Mouse (Mus musculus) B cell, adult (primary cell): ENCODE results near the gene Anapc11. TPM values are rescaled to one million over a fixed set of nuclear protein-coding genes. Genes with fewer than 3 reads are reported as not detected.

Experiments
- total RNA-seq: library from RNA; stranded (reverse); gene quantifications from 4 replicates; pipeline ENCODE4 v1.2.4, GENCODE M21; 2023; ENCODE audit not compliant: inconsistent age

Gene Anapc11
- 45.7 to 57.2 TPM (median 47.4 TPM) in 4 replicates for total RNA-seq

DNA sequence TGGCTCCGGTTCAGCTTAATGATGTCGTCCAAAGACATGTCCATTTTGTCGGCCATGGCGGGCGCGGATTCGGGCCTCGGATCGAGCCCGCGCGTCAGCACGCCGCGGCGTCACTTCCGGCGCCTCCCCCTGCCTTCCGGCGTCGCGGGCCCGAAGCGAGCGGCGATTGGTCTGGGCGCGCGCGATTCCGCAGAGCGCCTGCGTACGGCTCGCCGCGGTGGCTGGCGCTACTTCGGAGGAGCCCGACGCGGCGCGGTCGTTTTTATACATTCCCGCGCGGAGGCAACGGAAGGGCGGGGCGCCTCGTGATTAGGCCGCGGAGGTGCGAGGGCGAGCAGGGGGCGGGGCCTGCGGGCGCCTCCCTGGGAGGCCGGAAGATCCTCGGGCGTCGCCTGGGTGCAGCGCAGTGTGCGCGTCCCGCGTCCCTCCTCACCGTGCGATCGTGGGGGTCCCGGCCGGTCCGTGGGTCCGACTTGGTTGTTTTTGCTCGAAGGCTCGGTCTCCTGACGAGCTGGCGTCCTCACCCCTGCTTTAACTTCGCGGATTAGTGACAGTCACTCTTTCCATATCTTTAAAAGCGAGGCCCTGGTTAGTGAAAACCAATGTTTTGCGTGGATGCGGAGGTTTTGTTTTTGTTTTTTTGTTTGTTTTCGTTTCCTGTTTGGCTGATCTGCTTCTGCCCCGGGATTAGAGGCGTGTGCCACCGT, at the start of gene Anapc11, which contains the start of gene Alyref:
Gene Anapc11, plus strand, starts transcription at position 139 of the 707 bp plus-strand sequence.
Gene Alyref, minus strand, starts transcription at position 83 of the 707 bp plus-strand sequence.

DNA sequence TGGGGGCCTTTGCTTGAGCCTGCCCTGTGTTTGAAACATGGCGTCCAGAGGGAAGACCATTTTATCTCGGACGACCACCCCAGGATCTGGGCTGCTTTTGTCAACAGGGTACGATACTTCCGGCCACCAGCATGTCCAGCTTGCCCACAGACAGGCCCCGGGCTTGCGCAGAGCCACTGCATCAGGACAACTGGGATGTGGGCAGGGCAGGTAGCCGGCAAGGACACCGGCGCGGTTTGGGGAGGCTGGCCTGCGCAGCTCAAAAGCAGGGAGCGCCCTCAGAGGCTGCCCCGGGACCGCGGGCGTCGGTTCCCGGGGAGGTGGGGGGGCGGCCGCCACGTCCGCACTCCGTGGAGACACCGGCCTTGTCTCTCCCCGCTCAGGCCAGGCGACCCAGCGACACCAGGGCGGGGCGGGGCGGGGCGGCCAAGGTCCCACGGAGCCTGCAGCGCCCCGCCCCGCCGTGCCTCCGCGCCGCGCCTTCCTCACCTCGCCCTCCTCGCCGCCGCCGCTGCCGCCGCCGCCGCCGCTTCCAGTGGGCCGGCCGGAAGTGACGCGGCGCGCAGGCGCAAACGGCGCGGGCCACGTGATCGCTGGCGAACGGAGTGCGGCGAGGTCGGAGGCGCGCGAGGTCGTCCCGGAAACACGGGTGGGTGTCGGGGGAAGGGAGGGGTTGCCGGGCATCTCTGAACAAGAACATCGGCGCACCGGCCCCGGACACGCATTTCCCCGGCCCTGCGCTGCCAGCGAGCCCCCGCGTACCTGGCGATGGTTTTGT, 48.9 kb upstream of the Anapc11 start, which contains the start of gene Mcrip1:
Gene Mcrip1, minus strand, starts transcription at position 560 of the 778 bp plus-strand sequence.

DNA sequence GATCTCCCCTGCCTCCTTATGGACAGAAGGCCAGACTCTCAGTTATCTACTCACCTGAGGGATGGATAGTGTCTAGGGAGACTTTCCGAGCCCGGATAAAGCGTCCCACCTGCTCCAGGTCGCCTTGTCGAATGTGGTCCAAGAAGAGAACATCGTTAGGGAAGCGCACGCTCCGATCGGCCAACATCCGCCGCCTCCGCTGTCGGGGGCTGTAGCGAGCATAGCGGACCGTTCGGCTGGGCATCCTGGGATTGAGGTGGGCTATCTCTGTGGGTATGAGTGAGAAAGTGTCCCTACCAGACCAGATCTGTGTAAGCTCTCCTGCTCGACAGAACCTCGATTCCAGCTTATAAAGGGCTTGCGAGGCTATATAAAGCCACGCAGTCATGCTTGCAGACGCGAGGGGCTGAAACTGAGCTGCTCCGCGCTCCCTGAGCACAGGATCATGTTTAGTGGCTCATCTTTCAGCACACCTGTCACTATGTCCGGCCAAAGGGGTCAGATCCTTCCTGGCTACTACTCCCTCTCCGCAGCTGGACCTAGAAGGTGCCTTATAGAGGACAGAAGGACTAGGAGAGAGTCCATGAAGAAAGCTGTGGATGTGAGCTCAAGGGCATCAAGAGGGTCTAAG, 47.3 kb upstream of the Anapc11 start, which contains the start of gene Ppp1r27:
Gene Ppp1r27, minus strand, starts transcription at position 323 of the 631 bp plus-strand sequence.

DNA sequence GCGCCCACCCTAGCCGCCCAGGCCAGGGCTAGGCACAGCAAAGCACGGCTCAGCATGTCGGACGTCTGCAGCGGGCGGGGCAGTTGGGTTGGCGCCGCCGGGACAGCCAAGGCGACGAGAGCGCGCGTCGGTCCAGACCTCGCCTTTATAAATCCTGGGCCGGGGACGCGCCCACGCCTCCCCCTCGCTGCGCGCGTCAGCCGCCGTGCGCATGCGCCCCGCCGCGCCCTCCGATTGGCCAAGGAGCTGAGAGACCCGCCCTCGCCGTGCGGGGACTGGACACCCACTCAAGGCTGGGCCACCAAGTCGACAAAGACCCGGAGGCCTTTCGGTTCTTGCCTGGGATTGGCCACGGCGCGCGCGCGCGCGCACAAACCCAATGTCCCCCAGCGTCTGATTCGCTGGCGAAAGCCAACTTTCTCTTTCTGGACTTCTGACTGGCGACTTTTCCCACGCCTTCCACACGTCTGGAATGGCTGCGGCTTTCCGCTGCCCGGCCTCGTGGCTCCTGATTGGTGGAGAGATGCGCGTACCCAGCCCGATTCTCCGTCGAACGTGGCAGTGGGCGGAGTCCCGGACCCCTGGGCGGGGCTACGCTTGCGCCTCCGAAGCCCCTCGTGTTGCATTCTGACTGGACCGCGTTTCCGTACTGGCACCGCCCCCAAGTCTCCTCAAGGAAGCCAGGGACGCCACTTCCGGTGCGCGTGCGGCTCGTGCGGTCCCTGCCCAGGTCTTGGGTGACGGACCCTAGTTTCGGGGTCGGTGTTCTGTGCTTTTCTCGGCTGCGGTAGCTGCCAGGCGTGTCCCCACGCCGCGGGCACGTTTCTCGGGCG, 25.3 kb upstream of the Anapc11 start, which contains the start of gene P4hb:
Gene P4hb, minus strand, starts transcription at position 502 of the 833 bp plus-strand sequence.

DNA sequence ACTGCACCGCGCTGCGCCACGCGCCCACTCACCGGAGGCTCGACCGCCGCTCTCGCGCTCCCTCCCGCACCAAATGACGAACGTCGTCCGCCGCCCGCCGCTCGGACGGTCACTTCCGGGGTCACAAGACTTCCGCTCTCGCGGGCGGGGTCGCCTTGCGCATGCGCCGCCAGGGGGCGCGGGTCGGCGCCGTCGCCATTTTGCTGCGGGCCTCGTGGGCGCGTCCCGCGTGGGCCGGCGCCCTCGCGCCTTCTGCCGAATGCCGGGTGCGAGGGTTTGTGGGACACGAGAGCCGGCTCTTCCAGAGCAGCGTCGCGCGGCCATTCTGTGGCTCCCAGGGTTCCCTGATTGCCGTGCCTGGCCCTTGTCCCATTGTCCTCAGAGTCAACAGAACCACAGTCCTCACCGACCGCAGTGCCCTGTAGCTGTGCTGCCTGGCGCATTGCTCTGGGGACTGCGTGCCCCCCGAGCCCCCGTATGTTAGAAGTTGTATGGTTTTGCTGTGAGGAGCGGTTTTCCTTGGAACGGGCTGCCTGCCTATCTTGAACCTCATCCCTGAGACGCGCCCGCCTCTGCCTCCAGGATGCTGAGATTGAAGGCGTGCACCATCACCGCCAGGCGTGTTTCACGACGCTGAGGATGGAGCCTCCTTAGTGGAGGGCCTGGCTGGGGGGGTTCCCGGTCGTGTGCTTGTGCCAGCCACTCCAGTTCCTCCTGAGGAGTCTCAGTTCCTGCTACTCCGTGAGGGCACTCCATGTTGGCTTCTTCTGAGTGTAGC, 16.5 kb upstream of the Anapc11 start, which contains the start of gene Arhgdia:
Gene Arhgdia, minus strand, starts transcription at position 135 of the 778 bp plus-strand sequence.

DNA sequence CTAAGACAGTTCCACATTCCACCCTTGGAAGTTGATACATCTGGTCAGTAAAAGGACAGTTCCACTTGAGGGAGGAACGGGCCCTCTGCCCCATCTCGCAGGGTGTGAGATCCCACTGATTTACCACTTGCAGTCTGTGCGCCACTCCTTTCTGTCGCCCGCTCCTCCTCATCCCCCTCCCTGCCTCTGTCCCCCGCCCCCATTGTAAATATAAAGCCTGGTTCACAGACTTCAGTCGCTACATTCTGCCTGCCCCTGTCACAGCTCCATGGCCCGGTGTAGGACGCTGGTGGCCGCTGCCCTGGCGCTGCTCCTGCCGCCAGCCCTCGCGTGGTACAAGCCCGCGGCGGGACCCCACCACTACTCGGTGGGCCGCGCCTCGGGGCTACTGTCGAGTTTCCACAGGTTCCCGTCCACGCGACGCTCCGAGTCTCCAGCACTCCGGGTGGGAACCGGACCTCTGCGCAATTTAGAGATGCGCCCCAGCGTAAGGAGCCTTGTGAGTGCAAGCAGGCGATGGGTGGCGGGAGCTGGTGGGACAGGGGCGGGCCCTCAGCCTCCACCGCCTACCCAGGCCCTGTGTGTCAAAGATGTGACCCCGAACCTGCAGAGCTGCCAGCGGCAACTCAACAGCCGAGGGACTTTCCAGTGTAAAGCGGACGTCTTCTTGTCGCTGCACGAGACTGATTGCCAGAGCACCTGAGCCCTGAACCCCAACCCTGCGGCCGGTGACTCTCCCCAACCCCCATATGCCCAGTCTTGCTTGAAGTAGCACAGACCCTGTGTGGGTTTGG, 10.2 kb downstream of the Anapc11 start, which contains the start of gene Npb:
Gene Npb, plus strand, starts transcription at position 237 of the 794 bp plus-strand sequence.

DNA sequence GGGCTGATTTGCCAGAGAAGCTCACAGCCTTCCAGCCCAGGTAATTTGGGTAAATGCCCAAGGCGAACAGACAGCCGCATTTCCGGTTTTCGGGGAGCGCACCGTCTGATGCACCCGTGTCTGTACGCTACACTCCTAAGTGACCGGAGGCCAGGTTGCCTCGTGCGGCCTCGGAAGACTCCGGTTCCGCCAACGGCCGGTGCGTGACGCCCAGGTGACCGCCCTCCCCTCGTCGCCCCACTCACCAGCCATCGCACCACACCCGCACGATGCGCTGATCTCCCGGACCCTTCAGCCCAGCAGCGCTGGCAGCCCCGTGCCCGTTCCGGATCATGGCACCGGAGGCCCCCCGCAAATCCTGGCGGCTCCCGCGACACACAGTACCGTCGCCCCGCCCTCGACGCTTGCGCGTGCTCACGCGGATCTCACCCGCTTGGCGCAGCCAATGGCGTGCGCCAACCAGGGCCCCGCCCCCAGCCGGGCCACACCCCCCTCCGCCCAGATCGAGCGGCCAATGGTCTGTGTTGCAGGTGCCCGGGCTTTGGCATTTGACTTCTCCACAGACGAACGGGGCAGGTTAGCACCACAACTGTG, 19.4 kb downstream of the Anapc11 start, which contains the start of gene Pcyt2:
Gene Pcyt2, minus strand, starts transcription at position 418 of the 594 bp plus-strand sequence.

DNA sequence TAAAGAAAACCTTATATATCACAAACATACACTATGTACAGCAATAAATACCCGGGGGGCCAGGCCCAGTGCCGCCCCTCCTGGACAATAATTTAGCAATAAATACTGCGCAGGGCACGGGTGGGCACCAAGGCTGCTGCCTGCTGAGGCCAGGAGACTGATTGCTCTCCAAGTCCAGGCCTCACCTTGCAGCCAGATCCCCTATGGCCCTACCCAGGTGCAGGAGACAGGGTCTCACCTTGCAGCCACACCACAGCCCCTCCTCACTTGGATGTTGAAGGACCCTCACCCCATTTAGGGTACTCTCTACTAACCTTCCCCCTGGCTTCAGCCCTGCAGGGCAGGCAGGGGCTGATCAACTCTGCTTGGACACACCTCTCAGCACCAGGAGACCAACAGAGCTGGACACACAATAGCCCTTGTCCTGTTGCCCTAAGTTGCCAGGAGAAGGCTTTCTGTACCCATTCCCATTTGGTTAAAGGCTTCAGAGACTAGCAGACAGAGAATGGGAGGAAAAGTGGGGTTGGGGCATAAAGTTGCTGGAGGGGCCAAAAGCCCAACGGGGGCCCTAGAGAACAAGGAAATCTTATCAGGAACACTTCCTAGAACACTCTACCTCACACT, 27.0 kb downstream of the Anapc11 start, which contains the start of gene Sirt7:
Gene Sirt7, minus strand, starts transcription at position 89 of the 624 bp plus-strand sequence.

DNA sequence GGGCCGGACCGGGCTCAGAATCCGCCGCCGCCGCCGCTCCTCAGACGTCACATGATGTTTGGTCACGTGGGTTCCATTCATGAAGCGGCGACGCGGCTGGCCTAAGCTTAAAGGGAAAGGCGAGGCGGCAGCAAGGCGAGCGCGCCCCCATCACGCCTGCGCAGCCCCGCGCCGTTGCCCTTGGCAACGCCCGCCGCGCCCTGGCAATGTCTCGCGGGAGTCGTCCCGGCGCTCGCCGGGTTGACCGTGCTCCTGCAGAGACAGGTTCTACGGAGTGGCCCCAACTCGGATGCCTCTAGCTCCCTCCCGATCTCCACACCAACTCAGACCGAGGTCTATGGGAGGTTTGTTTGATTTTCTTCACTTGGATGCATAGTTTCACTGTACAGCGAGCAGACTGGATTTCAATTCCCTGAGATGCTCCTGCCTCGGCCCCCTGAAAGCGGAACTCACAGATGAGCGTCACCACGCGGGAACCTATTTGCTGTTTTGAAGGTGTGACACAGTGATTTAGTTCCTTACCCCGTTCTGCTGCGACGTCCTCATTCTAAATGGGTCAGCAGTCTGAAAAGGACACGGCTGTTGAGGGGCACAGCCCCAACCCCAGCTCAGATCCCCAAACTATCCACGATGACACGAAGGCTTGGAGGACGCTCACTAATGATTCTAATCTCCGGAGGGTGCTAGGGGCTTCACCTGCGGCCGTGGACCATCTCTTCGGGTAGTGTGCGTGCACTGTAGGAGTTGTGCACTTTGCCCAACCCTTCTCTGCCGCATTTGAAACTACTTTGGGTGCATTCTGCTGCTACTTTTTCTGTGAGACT, 35.5 kb downstream of the Anapc11 start, which contains the start of gene Mafg:
Gene Mafg, minus strand, starts transcription at position 81 of the 824 bp plus-strand sequence.

DNA sequence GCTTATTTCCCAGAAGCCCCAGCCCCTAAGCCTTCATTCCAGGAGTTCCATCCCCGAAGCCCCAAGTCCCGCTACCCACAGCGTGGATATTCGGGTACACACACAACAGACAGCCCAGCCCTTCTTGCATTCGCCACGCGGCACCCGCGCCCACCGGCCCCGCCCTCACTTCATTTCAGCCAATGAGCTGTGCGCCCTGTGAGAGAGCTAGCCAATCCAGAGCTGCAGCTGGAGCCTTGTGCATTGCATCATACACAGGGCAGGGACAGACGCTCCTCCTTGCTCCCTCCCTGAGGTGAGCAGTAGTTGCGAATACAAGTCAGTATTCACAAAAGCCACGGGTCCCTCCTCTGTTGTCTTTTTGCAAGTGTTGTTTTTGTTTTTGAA, 45.4 kb downstream of the Anapc11 start, which contains the start of gene Pycr1:
Gene Pycr1, minus strand, starts transcription at position 169 of the 387 bp plus-strand sequence.

DNA sequence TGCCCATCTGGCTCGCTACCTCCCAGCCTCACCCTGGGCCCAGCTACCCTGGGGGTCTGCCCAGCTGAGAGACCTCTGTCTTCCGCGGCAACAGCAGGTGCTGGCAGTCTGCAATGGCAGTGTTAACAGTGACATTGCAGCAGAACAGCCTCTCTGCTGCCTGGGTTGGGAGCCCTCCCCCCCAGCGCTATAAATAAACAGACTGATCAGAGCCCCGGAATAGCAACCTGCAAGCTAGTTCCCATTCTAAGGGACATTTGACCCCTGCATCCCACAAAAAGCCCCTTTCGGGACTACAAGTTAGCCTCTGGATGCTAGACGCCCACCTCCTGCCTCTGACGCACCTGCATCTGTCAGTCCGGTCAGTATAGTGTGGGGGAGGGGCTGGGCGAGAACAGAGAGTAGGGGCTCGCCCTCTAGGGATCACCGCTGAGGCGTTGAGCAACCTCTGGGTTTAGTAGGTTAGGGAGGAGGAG, 49.8 kb downstream of the Anapc11 start, which contains the start of gene Myadml2:
Gene Myadml2, minus strand, starts transcription at position 158 of the 476 bp plus-strand sequence.

Other genes with a start within 250 kb of the Anapc11 start
- 1,255 to 1,296 TPM (median 1,289 TPM) in 4 replicates for gene Actg1, start 249.9 kb upstream of the Anapc11 start, total RNA-seq
- gene Fscn2, start 236.9 kb upstream of the Anapc11 start, total RNA-seq: not detected in 4 replicates
- gene Faap100, start 219.7 kb upstream of the Anapc11 start, total RNA-seq: 18.9 to 24.4 TPM (median 19.5 TPM) in 4 replicates
- 60.2 to 72.2 TPM (median 62.6 TPM) in 4 replicates for gene Nploc4, start 160.7 kb upstream of the Anapc11 start, total RNA-seq
- gene Tspan10, start 155.8 kb upstream of the Anapc11 start, total RNA-seq: 19.3 to 55.6 TPM (median 19.3 TPM) in 3 of 4 replicates, not detected in the other
- 0.21 to 0.87 TPM in 2 of 4 replicates, not detected in the others for gene Pde6g, start 144.9 kb upstream of the Anapc11 start, total RNA-seq
- gene Oxld1, start 140.4 kb upstream of the Anapc11 start, total RNA-seq: 3.7 to 11.0 TPM (median 7.5 TPM) in 4 replicates
- gene Ccdc137, start 140.3 kb upstream of the Anapc11 start, total RNA-seq: 34.0 to 41.8 TPM (median 36.3 TPM) in 4 replicates
- 10.4 to 13.5 TPM (median 11.1 TPM) in 4 replicates for gene Arl16, start 130.8 kb upstream of the Anapc11 start, total RNA-seq
- 32.3 to 43.2 TPM (median 33.4 TPM) in 4 replicates for gene Mrpl12, start 113.8 kb upstream of the Anapc11 start, total RNA-seq
- gene Slc25a10, start 106.6 kb upstream of the Anapc11 start, total RNA-seq: 10.5 to 14.5 TPM (median 12.3 TPM) in 4 replicates
- not detected in 4 replicates for gene Gcgr, start 67.7 kb upstream of the Anapc11 start, total RNA-seq
- 42.2 to 46.1 TPM (median 43.6 TPM) in 4 replicates for gene Mcrip1, start 48.7 kb upstream of the Anapc11 start, total RNA-seq
- not detected in 4 replicates for gene Ppp1r27, start 47.3 kb upstream of the Anapc11 start, total RNA-seq
- 141 to 162 TPM (median 155 TPM) in 4 replicates for gene P4hb, start 25.2 kb upstream of the Anapc11 start, total RNA-seq
- gene Arhgdia, start 16.8 kb upstream of the Anapc11 start, total RNA-seq: 520 to 560 TPM (median 534 TPM) in 4 replicates
- 127 to 143 TPM (median 137 TPM) in 4 replicates for gene Alyref, start 56 bp upstream of the Anapc11 start, total RNA-seq
- gene Npb, start 10.1 kb downstream of the Anapc11 start, total RNA-seq: 1.1 to 3.0 TPM in 2 of 4 replicates, not detected in the others
- 96.0 to 113 TPM (median 107 TPM) in 4 replicates for gene Pcyt2, start 19.5 kb downstream of the Anapc11 start, total RNA-seq
- 114 to 130 TPM (median 118 TPM) in 4 replicates for gene Sirt7, start 26.8 kb downstream of the Anapc11 start, total RNA-seq
- 57.2 to 69.2 TPM (median 65.4 TPM) in 4 replicates for gene Mafg, start 35.2 kb downstream of the Anapc11 start, total RNA-seq
- gene Pycr1, start 45.3 kb downstream of the Anapc11 start, total RNA-seq: 0.96 to 1.9 TPM (median 1.0 TPM) in 4 replicates
- gene Myadml2, start 49.7 kb downstream of the Anapc11 start, total RNA-seq: 1.3 to 2.2 TPM in 2 of 4 replicates, not detected in the others
- gene Notum, start 62.8 kb downstream of the Anapc11 start, total RNA-seq: not detected in 4 replicates
- 93.0 to 111 TPM (median 107 TPM) in 4 replicates for gene Aspscr1, start 74.6 kb downstream of the Anapc11 start, total RNA-seq
- 31.7 to 39.4 TPM (median 35.3 TPM) in 4 replicates for gene Cenpx, start 115.3 kb downstream of the Anapc11 start, total RNA-seq
- gene Lrrc45, start 115.5 kb downstream of the Anapc11 start, total RNA-seq: 36.5 to 42.3 TPM (median 40.7 TPM) in 4 replicates
- gene Rac3, start 123.0 kb downstream of the Anapc11 start, total RNA-seq: 0.48 to 2.2 TPM (median 1.6 TPM) in 3 of 4 replicates, not detected in the other
- gene Dcxr, start 128.9 kb downstream of the Anapc11 start, total RNA-seq: 15.2 to 20.4 TPM (median 17.6 TPM) in 4 replicates
- not detected in 4 replicates for gene Cbr2, start 133.7 kb downstream of the Anapc11 start, total RNA-seq
- gene Hmga1b, start 164.4 kb downstream of the Anapc11 start, total RNA-seq: 35.2 to 44.7 TPM (median 42.3 TPM) in 4 replicates
- 11.6 to 15.4 TPM (median 14.0 TPM) in 4 replicates for gene Rfng, start 185.8 kb downstream of the Anapc11 start, total RNA-seq
- 71.7 to 83.8 TPM (median 79.2 TPM) in 4 replicates for gene Gps1, start 185.9 kb downstream of the Anapc11 start, total RNA-seq
- 55.9 to 72.0 TPM (median 62.7 TPM) in 4 replicates for gene Dus1l, start 198.0 kb downstream of the Anapc11 start, total RNA-seq
- gene Fasn, start 226.1 kb downstream of the Anapc11 start, total RNA-seq: 104 to 118 TPM (median 109 TPM) in 4 replicates